Mouse (Mus musculus): Measurements from ENCODE around the gene Cln3. TPM values are rescaled to one million over a fixed set of nuclear protein-coding genes. Genes with fewer than 3 reads are reported as not detected.

The Cln3 gene
- polyA plus RNA-seq, 1 experiment from 2014 or later, result 41.3 TPM

- 81% methylated on average over 6 of the region's 6 CpGs for WGBS
These were observed 4.0 kb downstream of the Cln3 start for GRCm38 (mm10) chr7:126581661-126582060.

DNA sequence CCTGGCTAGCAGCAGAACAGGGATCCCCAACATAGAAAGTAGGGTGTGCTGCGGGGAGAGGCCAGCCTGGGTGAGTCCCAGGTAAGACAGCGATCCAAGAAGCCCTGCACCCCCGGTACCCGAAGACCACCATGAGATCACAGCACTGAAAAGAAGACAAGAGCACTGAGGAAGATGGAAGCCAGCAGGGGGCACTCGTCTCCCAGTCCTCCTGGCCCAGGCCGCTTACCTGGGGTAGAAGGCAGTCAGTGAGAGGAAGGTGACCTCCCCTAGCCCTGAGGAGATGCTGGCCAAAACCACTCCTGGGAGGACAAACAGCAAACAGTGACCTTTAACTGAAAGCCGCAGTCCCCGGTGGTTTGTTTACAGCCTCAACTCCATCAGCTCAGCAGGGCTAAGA, 6.4 kb downstream of the Cln3 start:
- Histone ChIP-seq H3K9me3 (ENCODE audit: low read length) (no peaks in the 10 kb centered on the region), H3K4me3 (ENCODE audit: low read length) (no peak overlapping the region), H3K4me2 (replicated peaks; ENCODE audit: low read depth, low read length) (no peak overlapping the region), H3K4me1 (ENCODE audit: insufficient read depth, low read length) (peaks cover 2% of the 10 kb centered on the region; the same call in 1 of the 2 replicates), H3K36me3 (ENCODE audit: insufficient read depth, low read length) (peaks cover 5% of the 10 kb centered on the region), H3K27me3 (ENCODE audit: insufficient read depth, low read length) (no peaks in the 10 kb centered on the region), H3K27ac (ENCODE audit: low read length) (no peak overlapping the region), H3K9ac (replicated peaks; ENCODE audit: low read length) (no peak overlapping the region)
- ATAC-seq (ENCODE audit: low FRiP score, low TSS enrichment), result no peak
- 51% methylated on average over 8 of the region's 8 CpGs for WGBS

More at GRCm38 (mm10) chr7:126581661-126582060, 4.0 kb downstream of the Cln3 start:
- no peak for ATAC-seq (ENCODE audit: low FRiP score, low TSS enrichment)
- Histone ChIP-seq H3K27me3 (ENCODE audit: insufficient read depth, low read length) (no peaks in the 10 kb centered on the region), H3K4me1 (ENCODE audit: insufficient read depth, low read length) (peaks cover 2% of the 10 kb centered on the region; the same call in 1 of the 2 replicates), H3K4me3 (ENCODE audit: low read length) (no peak overlapping the region), H3K4me2 (replicated peaks; ENCODE audit: low read depth, low read length) (no peak overlapping the region), H3K36me3 (ENCODE audit: insufficient read depth, low read length) (no peaks in the 10 kb centered on the region; the same call in 1 of the 2 replicates), H3K27ac (ENCODE audit: low read length) (no peak overlapping the region), H3K9ac (replicated peaks; ENCODE audit: low read length) (no peak overlapping the region), H3K9me3 (ENCODE audit: low read length) (no peaks in the 10 kb centered on the region)

- no peak for ATAC-seq (ENCODE audit: low FRiP score, low TSS enrichment)
- Histone ChIP-seq H3K36me3 (ENCODE audit: insufficient read depth, low read length) (peaks cover 5% of the 10 kb centered on the region), H3K4me2 (replicated peaks; ENCODE audit: low read depth, low read length) (no peak overlapping the region), H3K4me1 (ENCODE audit: insufficient read depth, low read length) (no peaks in the 10 kb centered on the region), H3K27me3 (ENCODE audit: insufficient read depth, low read length) (no peaks in the 10 kb centered on the region), H3K27ac (ENCODE audit: low read length) (no peak overlapping the region), H3K4me3 (ENCODE audit: low read length) (no peak overlapping the region), H3K9me3 (ENCODE audit: low read length) (no peaks in the 10 kb centered on the region), H3K9ac (replicated peaks; ENCODE audit: low read length) (no peak overlapping the region)
- WGBS, result 55% methylated on average over 8 of the region's 8 CpGs
These were observed 8.7 kb downstream of the Cln3 start for GRCm38 (mm10) chr7:126576946-126577345.

- peak within 1 kb of the TSS; percentile 94 for H3K27ac ChIP-seq (ENCODE audit: low read length)
- no peaks in the 10 kb centered on the region for H3K27me3 ChIP-seq (ENCODE audit: insufficient read depth, low read length)
- peaks cover 34% of the 10 kb centered on the region for H3K36me3 ChIP-seq (ENCODE audit: insufficient read depth, low read length)
- peak within 1 kb of the TSS; percentile 91 for H3K9ac ChIP-seq (replicated peaks; ENCODE audit: low read length)
- H3K4me3 ChIP-seq (ENCODE audit: low read length), result peak within 1 kb of the TSS; percentile 92
- H3K4me2 ChIP-seq (replicated peaks; ENCODE audit: low read depth, low read length), result peak within 1 kb of the TSS; percentile 69
- ATAC-seq (ENCODE audit: low FRiP score, low TSS enrichment), result peak; percentile 97
- peaks cover 8% of the 10 kb centered on the region for H3K4me1 ChIP-seq (ENCODE audit: insufficient read depth, low read length)
- H3K9me3 ChIP-seq (ENCODE audit: low read length), result no peaks in the 10 kb centered on the region
- WGBS, result under 1% methylated on average over 46 of the region's 46 CpGs
These were observed 19.4 kb downstream of the Cln3 start, which contains the start of gene Eif3c for GRCm38 (mm10) chr7:126566094-126566765. Eif3c (minus strand) TSS chr7:126566411.

DNA sequence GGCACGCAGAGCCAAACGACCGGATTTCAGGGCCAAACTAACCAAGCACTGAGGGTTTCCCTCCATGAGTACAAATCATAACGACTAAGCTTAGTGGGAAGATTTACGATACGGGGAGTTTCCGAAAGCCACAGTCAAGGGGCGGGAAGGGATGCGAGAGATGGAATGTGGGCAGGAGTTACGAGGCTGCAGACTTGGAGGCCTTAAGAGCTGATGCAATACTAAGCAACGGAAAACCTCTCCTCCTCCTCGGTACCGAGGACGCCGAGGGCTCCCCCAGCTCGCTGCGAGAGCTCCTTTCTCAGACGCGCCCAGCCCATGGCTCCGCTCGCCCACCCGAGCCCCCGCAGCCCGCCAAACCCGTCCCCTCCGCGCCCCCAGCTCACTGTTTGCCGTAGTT, 19.9 kb downstream of the Cln3 start:
- Histone ChIP-seq H3K9ac (replicated peaks; ENCODE audit: low read length) (peak overlapping the region; percentile 91), H3K36me3 (ENCODE audit: insufficient read depth, low read length) (peaks cover 39% of the 10 kb centered on the region), H3K4me1 (ENCODE audit: insufficient read depth, low read length) (peaks cover 8% of the 10 kb centered on the region), H3K27me3 (ENCODE audit: insufficient read depth, low read length) (no peaks in the 10 kb centered on the region), H3K9me3 (ENCODE audit: low read length) (no peaks in the 10 kb centered on the region), H3K4me2 (replicated peaks; ENCODE audit: low read depth, low read length) (peak overlapping the region; percentile 69), H3K27ac (ENCODE audit: low read length) (peak overlapping the region; percentile 94), H3K4me3 (ENCODE audit: low read length) (peak overlapping the region; percentile 92)
- WGBS, result 1% methylated on average over 22 of the region's 28 CpGs
- peak; percentile 62 for ATAC-seq (ENCODE audit: low FRiP score, low TSS enrichment)

GRCm38 (mm10) chr7:126556635-126557034, 29.0 kb downstream of the Cln3 start:
- Histone ChIP-seq H3K9ac (replicated peaks; ENCODE audit: low read length) (no peak overlapping the region), H3K4me3 (ENCODE audit: low read length) (no peak overlapping the region), H3K9me3 (ENCODE audit: low read length) (no peaks in the 10 kb centered on the region), H3K27me3 (ENCODE audit: insufficient read depth, low read length) (no peaks in the 10 kb centered on the region), H3K4me1 (ENCODE audit: insufficient read depth, low read length) (no peaks in the 10 kb centered on the region), H3K27ac (ENCODE audit: low read length) (no peak overlapping the region), H3K36me3 (ENCODE audit: insufficient read depth, low read length) (peaks cover 87% of the 10 kb centered on the region), H3K4me2 (replicated peaks; ENCODE audit: low read depth, low read length) (no peak overlapping the region)
- WGBS, result 90% methylated on average over 5 of the region's 5 CpGs
- ATAC-seq (ENCODE audit: low FRiP score, low TSS enrichment), result no peak

DNA sequence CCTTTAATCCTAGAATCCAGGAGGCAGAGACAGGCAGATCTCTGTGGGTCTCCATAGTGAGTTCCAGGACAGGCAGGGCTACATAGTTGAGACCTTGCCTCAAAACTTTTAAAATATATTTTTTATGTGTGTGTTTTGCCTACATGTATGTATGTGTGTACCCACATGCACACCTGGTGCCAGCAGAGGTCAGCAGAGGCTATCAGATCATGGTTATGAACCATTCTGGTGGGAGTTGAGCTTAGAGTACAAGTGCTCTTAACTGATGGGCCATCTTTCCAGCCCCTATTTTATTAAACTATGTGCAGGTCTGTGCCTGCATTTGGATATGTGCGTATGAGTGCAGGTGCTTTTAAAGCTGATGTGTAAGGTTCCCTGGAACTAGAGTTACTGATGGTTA, 30.8 kb downstream of the Cln3 start:
- Histone ChIP-seq H3K4me1 (ENCODE audit: insufficient read depth, low read length) (no peaks in the 10 kb centered on the region), H3K36me3 (ENCODE audit: insufficient read depth, low read length) (peaks cover 90% of the 10 kb centered on the region), H3K27me3 (ENCODE audit: insufficient read depth, low read length) (no peaks in the 10 kb centered on the region), H3K4me3 (ENCODE audit: low read length) (no peak overlapping the region), H3K9ac (replicated peaks; ENCODE audit: low read length) (no peak overlapping the region), H3K9me3 (ENCODE audit: low read length) (no peaks in the 10 kb centered on the region), H3K4me2 (replicated peaks; ENCODE audit: low read depth, low read length) (no peak overlapping the region), H3K27ac (ENCODE audit: low read length) (no peak overlapping the region)
- WGBS, result 96% methylated on average over 1 of the region's 1 CpGs
- ATAC-seq (ENCODE audit: low FRiP score, low TSS enrichment), result no peak

DNA sequence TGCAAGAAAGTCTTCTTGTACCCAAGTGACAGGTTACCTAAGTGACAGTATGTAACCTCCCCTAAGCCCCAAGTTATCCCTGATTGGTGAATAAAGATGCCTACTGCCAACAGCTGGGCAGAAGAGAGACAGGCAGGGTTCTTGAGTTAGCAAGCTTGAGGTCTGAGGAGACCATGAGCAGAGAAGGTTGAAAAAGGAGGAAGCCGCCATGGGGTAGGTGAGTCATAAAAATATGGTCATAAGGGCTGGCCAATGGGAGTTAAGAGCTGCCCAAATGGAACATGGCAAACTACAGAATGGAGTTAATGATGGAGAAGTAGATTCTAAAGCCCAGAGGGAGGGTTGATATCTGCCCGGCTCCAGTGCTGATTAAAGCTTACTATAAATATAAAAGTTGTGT, 40.0 kb downstream of the Cln3 start:
- no peaks in the 10 kb centered on the region for H3K27me3 ChIP-seq (ENCODE audit: insufficient read depth, low read length)
- ATAC-seq (ENCODE audit: low FRiP score, low TSS enrichment), result no peak
- H3K4me3 ChIP-seq (ENCODE audit: low read length), result no peak overlapping the region
- WGBS, result 84% methylated on average over 2 of the region's 2 CpGs
- no peak overlapping the region for H3K27ac ChIP-seq (ENCODE audit: low read length)
- H3K9me3 ChIP-seq (ENCODE audit: low read length), result no peaks in the 10 kb centered on the region
- H3K4me1 ChIP-seq (ENCODE audit: insufficient read depth, low read length), result no peaks in the 10 kb centered on the region
- no peak overlapping the region for H3K9ac ChIP-seq (replicated peaks; ENCODE audit: low read length)
- no peak overlapping the region for H3K4me2 ChIP-seq (replicated peaks; ENCODE audit: low read depth, low read length)
- peaks cover 40% of the 10 kb centered on the region for H3K36me3 ChIP-seq (ENCODE audit: insufficient read depth, low read length)

GRCm38 (mm10) chr7:126541661-126542060, 44.0 kb downstream of the Cln3 start:
- WGBS, result 80% methylated on average over 1 of the region's 1 CpGs

GRCm38 (mm10) chr7:126537820-126538585, 47.6 kb downstream of the Cln3 start:
- WGBS, result 75% methylated on average over 5 of the region's 5 CpGs
- Histone ChIP-seq H3K36me3 (ENCODE audit: insufficient read depth, low read length) (no peaks in the 10 kb centered on the region), H3K9ac (replicated peaks; ENCODE audit: low read length) (no peak overlapping the region), H3K4me1 (ENCODE audit: insufficient read depth, low read length) (0 out of 2 replicates have a peak, but pooled peaks cover 4% of the 10 kb centered on the region), H3K27me3 (ENCODE audit: insufficient read depth, low read length) (peaks cover 11% of the 10 kb centered on the region), H3K4me3 (ENCODE audit: low read length) (no peak overlapping the region), H3K4me2 (replicated peaks; ENCODE audit: low read depth, low read length) (no peak overlapping the region), H3K27ac (ENCODE audit: low read length) (no peak overlapping the region), H3K9me3 (ENCODE audit: low read length) (no peaks in the 10 kb centered on the region)
- no peak for ATAC-seq (ENCODE audit: low FRiP score, low TSS enrichment)

More at GRCm38 (mm10) chr7:126541661-126542060, 44.0 kb downstream of the Cln3 start:
- peaks cover 16% of the 10 kb centered on the region for H3K36me3 ChIP-seq (ENCODE audit: insufficient read depth, low read length)
- H3K27me3 ChIP-seq (ENCODE audit: insufficient read depth, low read length), result peaks cover 5% of the 10 kb centered on the region
- H3K4me2 ChIP-seq (replicated peaks; ENCODE audit: low read depth, low read length), result no peak overlapping the region
- H3K9me3 ChIP-seq (ENCODE audit: low read length), result no peaks in the 10 kb centered on the region
- no peak overlapping the region for H3K9ac ChIP-seq (replicated peaks; ENCODE audit: low read length)
- ATAC-seq (ENCODE audit: low FRiP score, low TSS enrichment), result no peak
- no peak overlapping the region for H3K4me3 ChIP-seq (ENCODE audit: low read length)
- H3K27ac ChIP-seq (ENCODE audit: low read length), result no peak overlapping the region
- H3K4me1 ChIP-seq (ENCODE audit: insufficient read depth, low read length), result no peaks in the 10 kb centered on the region
